Mouse (Mus musculus): ENCODE results near the gene Chrdl2. TPM values are rescaled to one million over a fixed set of nuclear protein-coding genes. Genes with fewer than 3 reads are reported as not detected.

Chrdl2 gene
- polyA plus RNA-seq, 1 experiment from 2014 or later, result not detected

- Histone ChIP-seq H3K9ac (replicated peaks) (no peak overlapping the region), H3K36me3 (no peaks in the 10 kb centered on the region), H3K9me3 (0 out of 2 replicates have a peak, but pooled peaks cover 2% of the 10 kb centered on the region), H3K4me1 (replicated peaks) (peaks cover 57% of the 10 kb centered on the region), H3K27me3 (no peaks in the 10 kb centered on the region), H3K27ac (peak overlapping the region; percentile 4; the same call in 1 of the 2 replicates), H3K4me3 (replicated peaks) (no peak overlapping the region), H3K4me2 (replicated peaks) (no peak overlapping the region)
- no peak for ATAC-seq
- 78% methylated on average over 10 of the region's 10 CpGs for WGBS
Observed at GRCm38 (mm10) chr7:99974208-99974970, 31.6 kb upstream of the Chrdl2 start.

- no peak overlapping the region for H3K4me3 ChIP-seq (replicated peaks)
- no peaks in the 10 kb centered on the region for H3K36me3 ChIP-seq
- H3K9ac ChIP-seq (replicated peaks), result no peak overlapping the region
- H3K4me1 ChIP-seq (replicated peaks), result peaks cover 53% of the 10 kb centered on the region
- WGBS, result 91% methylated on average over 5 of the region's 5 CpGs
- 0 out of 2 replicates have a peak, but pooled peaks cover 2% of the 10 kb centered on the region for H3K9me3 ChIP-seq
- H3K27me3 ChIP-seq, result no peaks in the 10 kb centered on the region
- no peak overlapping the region for H3K4me2 ChIP-seq (replicated peaks)
- no peak overlapping the region for H3K27ac ChIP-seq
- ATAC-seq, result no peak
Observed at GRCm38 (mm10) chr7:99975819-99976575, 30.0 kb upstream of the Chrdl2 start.

GRCm38 (mm10) chr7:99978041-99978440 lies 27.9 kb upstream of the Chrdl2 start:
- no peak overlapping the region for H3K4me3 ChIP-seq (replicated peaks)
- no peak overlapping the region for H3K4me2 ChIP-seq (replicated peaks)
- no peaks in the 10 kb centered on the region for H3K36me3 ChIP-seq
- H3K9me3 ChIP-seq, result 0 out of 2 replicates have a peak, but pooled peaks cover 2% of the 10 kb centered on the region
- no peak for ATAC-seq
- WGBS, result 85% methylated on average over 2 of the region's 2 CpGs
- no peak overlapping the region for H3K27ac ChIP-seq
- no peak overlapping the region for H3K9ac ChIP-seq (replicated peaks)
- no peaks in the 10 kb centered on the region for H3K27me3 ChIP-seq
- H3K4me1 ChIP-seq (replicated peaks), result peaks cover 42% of the 10 kb centered on the region

GRCm38 (mm10) chr7:99979081-99979480 lies 26.9 kb upstream of the Chrdl2 start:
- peak overlapping the region; percentile 95 for H3K9ac ChIP-seq (replicated peaks)
- 0 out of 2 replicates have a peak, but pooled peaks cover 2% of the 10 kb centered on the region for H3K9me3 ChIP-seq
- H3K4me1 ChIP-seq (replicated peaks), result peaks cover 35% of the 10 kb centered on the region
- no peaks in the 10 kb centered on the region for H3K27me3 ChIP-seq
- no peaks in the 10 kb centered on the region for H3K36me3 ChIP-seq
- ATAC-seq, result no peak
- H3K4me3 ChIP-seq (replicated peaks), result peak overlapping the region; percentile 96
- 10% methylated on average over 6 of the region's 6 CpGs for WGBS
- H3K4me2 ChIP-seq (replicated peaks), result peak overlapping the region; percentile 79
- H3K27ac ChIP-seq, result peak overlapping the region; percentile 98; the same call in 1 of the 2 replicates

- no peaks in the 10 kb centered on the region for H3K27me3 ChIP-seq
- H3K36me3 ChIP-seq, result no peaks in the 10 kb centered on the region
- peaks cover 30% of the 10 kb centered on the region for H3K4me1 ChIP-seq (replicated peaks)
- peak overlapping the region; percentile 96 for H3K4me3 ChIP-seq (replicated peaks)
- peak overlapping the region; percentile 79 for H3K4me2 ChIP-seq (replicated peaks)
- 0 out of 2 replicates have a peak, but pooled peaks cover 2% of the 10 kb centered on the region for H3K9me3 ChIP-seq
- ATAC-seq, result peak; percentile 88
- under 1% methylated on average over 50 of the region's 51 CpGs for WGBS
- H3K27ac ChIP-seq, result peak overlapping the region; percentile 98
- peak overlapping the region; percentile 95 for H3K9ac ChIP-seq (replicated peaks)
Observed at GRCm38 (mm10) chr7:99979546-99980131, 26.3 kb upstream of the Chrdl2 start.

GRCm38 (mm10) chr7:99980132-99980591 lies 25.8 kb upstream of the Chrdl2 start, which contains the start of gene Rnf169:
Gene Rnf169 (minus strand): TSS chr7:99980448.
- H3K4me2 ChIP-seq (replicated peaks), result peak within 1 kb of the TSS; percentile 79
- under 1% methylated on average over 53 of the region's 55 CpGs for WGBS

GRCm38 (mm10) chr7:99981311-99981710 lies 24.7 kb upstream of the Chrdl2 start:
- Histone ChIP-seq H3K4me1 (replicated peaks) (peaks cover 27% of the 10 kb centered on the region), H3K36me3 (no peaks in the 10 kb centered on the region), H3K27me3 (no peaks in the 10 kb centered on the region), H3K4me3 (replicated peaks) (no peak overlapping the region), H3K9ac (replicated peaks) (no peak overlapping the region), H3K27ac (peak overlapping the region; percentile 58), H3K9me3 (0 out of 2 replicates have a peak, but pooled peaks cover 2% of the 10 kb centered on the region), H3K4me2 (replicated peaks) (no peak overlapping the region)
- 7% methylated on average over 2 of the region's 2 CpGs for WGBS
- no peak for ATAC-seq

More at GRCm38 (mm10) chr7:99980132-99980591, 25.8 kb upstream of the Chrdl2 start, which contains the start of gene Rnf169:
- H3K4me1 ChIP-seq (replicated peaks), result peaks cover 27% of the 10 kb centered on the region
- no peaks in the 10 kb centered on the region for H3K27me3 ChIP-seq
- H3K36me3 ChIP-seq, result no peaks in the 10 kb centered on the region
- 0 out of 2 replicates have a peak, but pooled peaks cover 2% of the 10 kb centered on the region for H3K9me3 ChIP-seq
- H3K27ac ChIP-seq, result peak within 1 kb of the TSS; percentile 98
- peak within 1 kb of the TSS; percentile 96 for H3K4me3 ChIP-seq (replicated peaks)
- ATAC-seq, result peak; percentile 90
- peak within 1 kb of the TSS; percentile 95 for H3K9ac ChIP-seq (replicated peaks)

- WGBS, result 86% methylated on average over 13 of the region's 13 CpGs
- ATAC-seq, result no peak
Observed at GRCm38 (mm10) chr7:99982256-99983242, 23.4 kb upstream of the Chrdl2 start.

GRCm38 (mm10) chr7:99988725-99989124 lies 17.2 kb upstream of the Chrdl2 start:
- Histone ChIP-seq H3K4me2 (replicated peaks) (no peak overlapping the region), H3K9me3 (no peaks in the 10 kb centered on the region), H3K36me3 (no peaks in the 10 kb centered on the region), H3K4me3 (replicated peaks) (no peak overlapping the region), H3K9ac (replicated peaks) (no peak overlapping the region), H3K27ac (no peak overlapping the region), H3K4me1 (replicated peaks) (no peaks in the 10 kb centered on the region), H3K27me3 (no peaks in the 10 kb centered on the region)
- ATAC-seq, result peak; percentile 65; the same call in 1 of the 2 replicates
- WGBS, result 7% methylated on average over 4 of the region's 4 CpGs

More at GRCm38 (mm10) chr7:99982256-99983242, 23.4 kb upstream of the Chrdl2 start:
- Histone ChIP-seq H3K9me3 (no peaks in the 10 kb centered on the region), H3K36me3 (no peaks in the 10 kb centered on the region), H3K4me1 (replicated peaks) (peaks cover 25% of the 10 kb centered on the region), H3K27ac (no peak overlapping the region), H3K9ac (replicated peaks) (no peak overlapping the region), H3K4me3 (replicated peaks) (no peak overlapping the region), H3K27me3 (no peaks in the 10 kb centered on the region), H3K4me2 (replicated peaks) (no peak overlapping the region)

- 56% methylated on average over 15 of the region's 15 CpGs for WGBS
- Histone ChIP-seq H3K4me3 (replicated peaks) (no peak overlapping the region), H3K4me2 (replicated peaks) (no peak overlapping the region), H3K36me3 (no peaks in the 10 kb centered on the region), H3K4me1 (replicated peaks) (no peaks in the 10 kb centered on the region), H3K9me3 (no peaks in the 10 kb centered on the region), H3K9ac (replicated peaks) (no peak overlapping the region), H3K27me3 (no peaks in the 10 kb centered on the region), H3K27ac (no peak overlapping the region)
- ATAC-seq, result no peak
Observed at GRCm38 (mm10) chr7:99989844-99990760, 15.9 kb upstream of the Chrdl2 start.

All from midbrain, embryonic 13.5 days (tissue).